14 mouse cellular contexts compared by ENCODE assay signal in the genomic region with DNA sequence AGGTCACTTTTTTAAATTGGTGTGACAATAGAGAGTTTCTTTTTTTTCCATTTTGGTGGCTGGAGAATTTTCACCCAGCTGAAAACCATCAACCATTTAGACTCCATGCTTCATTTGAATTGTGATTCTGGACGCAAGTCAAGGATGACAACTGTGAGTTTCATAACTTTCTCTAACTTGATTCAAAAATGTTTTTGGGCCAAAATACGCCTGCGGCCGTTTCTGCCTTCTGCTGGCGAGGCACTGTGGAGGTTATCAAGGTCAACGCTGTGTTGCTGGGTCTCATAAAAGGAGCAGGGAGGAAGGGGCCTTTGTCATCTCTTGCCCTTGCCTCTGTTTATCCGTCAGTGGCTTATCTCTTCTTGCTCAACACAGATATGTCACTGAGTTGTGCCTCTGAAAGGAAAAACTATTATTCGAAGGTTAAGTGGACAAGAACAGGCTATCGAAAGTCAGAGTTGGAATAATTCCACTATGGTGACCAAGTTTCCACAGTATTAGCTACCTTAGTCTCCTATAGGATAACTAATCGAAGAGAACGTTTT.
DNase-seq lines count a peak whose midpoint lies in the region; ATAC-seq lines count a peak whose summit lies in the region.
"Had no signal": no experiment of that assay in that cellular context is flagged by ENCODE, and none has a peak within 500 bp of the region (broad histone marks: within the 10 kb centered on the region; RNA-seq: fewer than 3 reads in every experiment).

No protein-coding gene starts in this region.

- no peaks in the 10 kb centered on the region for H3K9me3 ChIP-seq in hindbrain, embryonic 11.5 days (ENCODE audit: control insufficient read depth, low read length)
- H3K9me3 ChIP-seq: forebrain, embryonic 15.5 days; stomach, embryonic 15.5 days had no signal

- peak; percentile 27 for DNase-seq in heart, adult 8-10 months (ENCODE audit: low spot score)
- no peak for DNase-seq in heart, adult 11 months
- peak; percentile 51 for DNase-seq in ovary, adult 18-20 months (ENCODE audit: low spot score)
- no peak for DNase-seq in ovary, postnatal 10 days (ENCODE audit: low spot score)
- peak; percentile 22 for DNase-seq in heart, postnatal 4 days
- DNase-seq in hindbrain, embryonic 11.5 days (ENCODE audit: low spot score), result no peak
- DNase-seq: thymus, postnatal 25 days had no signal

- no peak overlapping the region for H3K27ac ChIP-seq in hindbrain, embryonic 11.5 days (ENCODE audit: low read depth, low read length)
- H3K27ac ChIP-seq: forebrain, embryonic 15.5 days; hindbrain, postnatal 0 days; layer of hippocampus, adult 2 months; stomach, embryonic 15.5 days had no signal

- no peaks in the 10 kb centered on the region for H3K4me1 ChIP-seq in hindbrain, embryonic 11.5 days (replicated peaks; ENCODE audit: control insufficient read depth, insufficient read depth, low read length)
- H3K4me1 ChIP-seq: forebrain, embryonic 15.5 days; stomach, embryonic 15.5 days had no signal

- H3K27me3 ChIP-seq in hindbrain, embryonic 11.5 days (ENCODE audit: control insufficient read depth, insufficient read depth, low read length), result no peaks in the 10 kb centered on the region
- H3K27me3 ChIP-seq: forebrain, embryonic 15.5 days; stomach, embryonic 15.5 days had no signal

- WGBS in hindbrain, embryonic 11.5 days, result 92% methylated on average over 11 of the region's 11 CpGs

- H3K9ac ChIP-seq in hindbrain, embryonic 11.5 days (ENCODE audit: low read depth, low read length), result no peak overlapping the region
- H3K9ac ChIP-seq: forebrain, embryonic 15.5 days; stomach, embryonic 15.5 days had no signal

- no peak for ATAC-seq in hindbrain, embryonic 11.5 days (ENCODE audit: low FRiP score)
- ATAC-seq in megakaryocyte-erythroid progenitor cell, adult 5-6 weeks (replicated peaks; ENCODE audit: low FRiP score, low TSS enrichment, poor library complexity, severe bottlenecking), result no peak
- ATAC-seq: activated CD4-positive, CD25-positive, alpha-beta regulatory T cell, adult 4 months; forebrain, embryonic 15.5 days; hindbrain, postnatal 0 days had no signal

- no peaks in the 10 kb centered on the region for H3K36me3 ChIP-seq in hindbrain, embryonic 11.5 days (ENCODE audit: control insufficient read depth, insufficient read depth, low read length)
- H3K36me3 ChIP-seq: forebrain, embryonic 15.5 days; stomach, embryonic 15.5 days had no signal

- no peak overlapping the region for H3K4me3 ChIP-seq in hindbrain, embryonic 11.5 days (ENCODE audit: low read depth, low read length)
- H3K4me3 ChIP-seq: forebrain, embryonic 15.5 days; layer of hippocampus, adult 2 months; stomach, embryonic 15.5 days had no signal

- no peak overlapping the region for H3K4me2 ChIP-seq in hindbrain, embryonic 11.5 days (replicated peaks; ENCODE audit: low read depth, low read length)
- H3K4me2 ChIP-seq: forebrain, embryonic 15.5 days; liver, embryonic 11.5 days; stomach, embryonic 15.5 days had no signal

Comparison
In these comparisons a context has a peak if more than half of its experiments do, and no peak if none do; other contexts are left out.
1. DNase-seq: peak in heart, adult 8-10 months (single experiment), ovary, adult 18-20 months (single experiment) and heart, postnatal 4 days (single experiment); none in heart, adult 11 months (single experiment), ovary, postnatal 10 days (single experiment) and hindbrain, embryonic 11.5 days (single experiment).